Mouse (Mus musculus) lung, adult 2 months (tissue): ENCODE data around the gene Col8a1.

Source experiments
- CTCF ChIP-seq: fragments of 200-500 bp; IDR thresholded peaks from 2 replicates; pipeline ENCODE4 v1.5.1; 2011; ENCODE audit warnings: mild to moderate bottlenecking, low read length, control low read depth; ENCODE audit not compliant: insufficient read depth
- POLR2A ChIP-seq: fragments of 200-500 bp; IDR thresholded peaks from 2 replicates; pipeline ENCODE4 v1.6.1; 2011; ENCODE audit warnings: low read depth, mild to moderate bottlenecking, control low read depth, low read length, borderline replicate concordance; ENCODE audit errors: extremely low read depth

DNA sequence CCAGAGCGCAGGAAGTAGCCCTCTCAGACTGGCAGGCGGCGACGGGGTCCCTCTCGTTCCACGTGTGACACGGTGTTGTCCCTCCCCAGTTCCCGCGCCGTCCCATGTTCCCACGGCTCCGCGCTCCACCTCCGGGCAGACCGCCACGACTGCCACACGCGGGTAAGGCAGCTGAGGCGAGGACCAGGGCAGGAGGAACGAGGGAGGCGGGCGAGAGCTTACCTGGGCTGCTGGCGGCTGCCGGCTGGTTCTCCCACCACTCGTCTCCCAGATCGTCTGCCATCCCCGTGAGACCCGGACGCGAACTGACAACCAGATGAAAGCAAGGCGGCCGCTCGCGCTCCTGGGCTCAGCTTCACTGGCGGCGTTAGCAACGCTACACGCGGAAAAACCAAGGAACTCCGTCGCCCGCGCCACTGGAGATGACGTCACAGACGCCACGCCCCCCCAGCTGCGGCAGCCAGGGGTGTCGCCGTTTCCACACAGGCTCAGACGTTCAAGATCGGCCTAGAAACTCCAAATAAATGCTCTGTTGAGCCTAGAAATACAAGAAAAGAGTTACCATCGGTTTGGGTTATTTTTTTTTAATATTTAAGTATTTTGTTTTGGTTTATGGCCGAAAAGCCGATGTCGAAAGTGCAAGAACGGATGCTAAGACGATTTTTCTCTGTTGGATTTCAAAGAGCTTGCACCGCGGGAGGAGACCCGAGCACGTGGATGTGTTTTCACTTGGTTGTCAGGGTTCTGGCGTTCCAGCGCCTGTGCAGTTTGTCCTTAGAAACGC lies 147.9 kb downstream of the Col8a1 start, which contains the start of gene Cmss1:
- TF ChIP-seq POLR2A (no peak; the same call in 1 of the 2 replicates), CTCF (no peak)
